Mouse (Mus musculus) forebrain, embryonic 12.5 days (tissue): Measurements from ENCODE around the gene Cfap299. TPM values are rescaled to one million over a fixed set of nuclear protein-coding genes. Genes with fewer than 3 reads are reported as not detected.
"Not testable (repeated sequence)": the region's sequence is repeated elsewhere in the genome, so short reads cannot be mapped to it uniquely, and the experiment has no call there.

Source experiments
- ATAC-seq: fragments of 200-750 bp; cut with Nextera tagmentation; 2 replicates; pipeline ENCODE4 v1.8.0; 2017; ENCODE audit warnings: moderate TSS enrichment; ENCODE audit not compliant: low FRiP score
- H3K27ac ChIP-seq: fragments of 300-500 bp; sonication (generic); 2 replicates; pipeline ENCODE4 v1.5.1; 2016; ENCODE audit warnings: mild to moderate bottlenecking
- H3K27me3 ChIP-seq: fragments of 300-500 bp; sonication (generic); 2 replicates; pipeline ENCODE4 v1.6.1; 2016; ENCODE audit warnings: mild to moderate bottlenecking
- H3K36me3 ChIP-seq: fragments of 300-500 bp; sonication (generic); replicated peaks from 2 replicates; pipeline ENCODE4 v1.6.1; 2016; ENCODE audit warnings: mild to moderate bottlenecking
- H3K4me1 ChIP-seq: fragments of 300-500 bp; sonication (generic); 2 replicates; pipeline ENCODE4 v1.6.1; 2016
- H3K4me2 ChIP-seq: fragments of 300-500 bp; sonication (generic); 2 replicates; pipeline ENCODE4 v1.6.1; 2016; ENCODE audit warnings: mild to moderate bottlenecking, moderate library complexity
- H3K4me3 ChIP-seq: fragments of 300-500 bp; sonication (generic); replicated peaks from 2 replicates; pipeline ENCODE4 v1.5.1; 2016; ENCODE audit warnings: mild to moderate bottlenecking
- H3K9ac ChIP-seq: fragments of 300-500 bp; sonication (generic); 2 replicates; pipeline ENCODE4 v1.6.1; 2016; ENCODE audit warnings: mild to moderate bottlenecking
- H3K9me3 ChIP-seq: fragments of 300-500 bp; sonication (generic); 2 replicates; pipeline ENCODE4 v1.6.1; 2016
- WGBS: fragments of 180-500 bp; shearing (Covaris S2); methylation state at CpG from one replicate; pipeline ENCODE4 v1.1.7; 2016; 5-methylcytosine and 5-hydroxymethylcytosine counted together
- polyA plus RNA-seq: library from polyadenylated mRNA; unstranded; fragments of >200 nt; fragmentation: Nextera tagmentation; extraction: Ambion mirVana; gene quantifications from 2 replicates; pipeline ENCODE4 v1.2.1, GENCODE M21; 2016

Cfap299 gene
- polyA plus RNA-seq = 0.46 TPM in 1 of 2 replicates, not detected in the other

DNA sequence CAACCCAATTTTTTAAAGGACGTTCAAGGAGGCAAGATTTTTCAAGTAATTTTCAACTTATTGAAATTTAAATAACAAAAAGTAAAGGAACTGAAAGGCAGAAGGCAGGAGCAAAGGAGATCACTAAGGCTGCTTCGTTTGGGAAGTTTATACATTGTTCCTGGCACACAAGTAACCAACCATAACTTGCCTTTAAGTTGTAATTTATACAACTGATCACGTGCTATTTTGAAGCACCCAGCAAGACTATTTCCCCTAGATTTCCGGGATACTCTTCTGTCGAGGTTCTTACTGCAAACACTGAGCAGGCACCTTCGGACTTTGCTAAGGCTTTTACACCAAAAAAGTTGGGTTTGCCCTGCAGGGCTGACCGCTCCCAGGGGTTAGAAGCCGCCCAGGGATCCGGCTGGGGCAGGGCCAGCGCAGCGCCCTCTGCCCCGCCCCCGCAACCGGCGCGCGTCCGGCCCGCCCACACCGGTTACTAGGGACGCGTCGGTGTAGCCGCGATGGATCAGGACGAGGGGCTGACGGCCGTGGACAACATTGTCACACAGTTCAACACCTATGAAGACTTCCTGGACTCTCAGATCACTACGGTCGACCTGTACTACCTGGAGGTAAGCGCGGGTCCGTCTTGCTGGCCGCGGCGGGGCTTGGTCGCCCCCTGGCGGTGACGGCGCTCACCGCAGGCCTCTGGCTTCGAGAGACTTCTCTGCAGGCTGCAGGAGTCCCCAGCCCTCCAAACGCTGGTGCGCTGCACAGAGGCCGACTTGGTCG lies at the start of gene Cfap299:
TSS of gene Cfap299 (plus strand) at position 457 of the 777 bp plus-strand sequence.
- no peaks in the 10 kb centered on the region for H3K9me3 ChIP-seq
- peaks cover 4% of the 10 kb centered on the region for H3K27me3 ChIP-seq
- 1% methylated on average over 46 of the region's 46 CpGs for WGBS
- no peak within 1 kb of the TSS for H3K27ac ChIP-seq
- peak within 1 kb of the TSS; percentile 59 for H3K4me3 ChIP-seq
- peak within 1 kb of the TSS; percentile 42; the same call in 1 of the 2 replicates for H3K9ac ChIP-seq
- H3K4me2 ChIP-seq = peak within 1 kb of the TSS; percentile 78
- ATAC-seq = peak; percentile 96
- H3K4me1 ChIP-seq = peaks cover 8% of the 10 kb centered on the region; the same call in 1 of the 2 replicates
- no peaks in the 10 kb centered on the region for H3K36me3 ChIP-seq

- H3K9ac ChIP-seq = no peak overlapping the region
- H3K4me2 ChIP-seq = no peak overlapping the region
- no peaks in the 10 kb centered on the region for H3K9me3 ChIP-seq
- H3K4me1 ChIP-seq = peaks cover 15% of the 10 kb centered on the region
- no peak for ATAC-seq
- no peak overlapping the region for H3K4me3 ChIP-seq
- H3K27me3 ChIP-seq = peaks cover 11% of the 10 kb centered on the region; the same call in 1 of the 2 replicates
- no peak overlapping the region for H3K27ac ChIP-seq
- no peaks in the 10 kb centered on the region for H3K36me3 ChIP-seq
- WGBS = 37% methylated on average over 9 of the region's 9 CpGs
These were observed 47.1 kb upstream of the Cfap299 start for GRCm38 (mm10) chr5:98281993-98282392.

GRCm38 (mm10) chr5:98283696-98284478 lies 45.2 kb upstream of the Cfap299 start:
- no peak for ATAC-seq
- Histone ChIP-seq H3K9me3 (no peaks in the 10 kb centered on the region), H3K4me2 (peak overlapping the region; percentile 2; the same call in 1 of the 2 replicates), H3K36me3 (no peaks in the 10 kb centered on the region), H3K27me3 (peaks cover 11% of the 10 kb centered on the region; the same call in 1 of the 2 replicates), H3K4me1 (peaks cover 15% of the 10 kb centered on the region), H3K27ac (no peak overlapping the region), H3K9ac (no peak overlapping the region), H3K4me3 (no peak overlapping the region)
- 35% methylated on average over 17 of the region's 17 CpGs for WGBS

DNA sequence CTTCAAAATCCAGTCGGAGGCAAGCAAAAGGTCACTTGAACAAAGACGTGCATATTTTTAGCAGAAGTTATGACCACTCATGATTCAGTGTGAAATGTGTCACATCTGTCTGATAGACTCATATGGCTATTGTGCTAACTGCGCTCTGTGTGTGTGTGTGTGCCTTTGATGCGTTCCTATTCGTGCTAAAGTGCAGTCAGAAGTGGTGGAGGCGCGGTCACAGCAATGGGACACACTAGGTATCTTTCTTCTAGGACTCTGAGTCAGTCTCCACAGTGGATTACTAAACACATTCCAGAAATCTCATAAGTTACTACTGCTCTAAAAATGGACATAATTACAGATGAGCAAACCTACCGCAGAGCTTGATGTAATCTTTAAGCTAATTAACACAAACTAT lies 38.5 kb upstream of the Cfap299 start:
- peaks cover 12% of the 10 kb centered on the region for H3K4me1 ChIP-seq
- no peak overlapping the region for H3K27ac ChIP-seq
- no peak overlapping the region for H3K4me3 ChIP-seq
- H3K36me3 ChIP-seq = no peaks in the 10 kb centered on the region
- H3K9ac ChIP-seq = no peak overlapping the region
- no peak overlapping the region for H3K4me2 ChIP-seq
- H3K27me3 ChIP-seq = peaks cover 34% of the 10 kb centered on the region
- WGBS = 84% methylated on average over 8 of the region's 8 CpGs
- H3K9me3 ChIP-seq = no peaks in the 10 kb centered on the region
- no peak for ATAC-seq

- WGBS = 2% methylated on average over 19 of the region's 19 CpGs
- Histone ChIP-seq H3K9ac (no peak overlapping the region), H3K4me3 (peak overlapping the region; percentile 31), H3K4me1 (peaks cover 12% of the 10 kb centered on the region), H3K4me2 (peak overlapping the region; percentile 52), H3K27me3 (peaks cover 31% of the 10 kb centered on the region), H3K36me3 (no peaks in the 10 kb centered on the region), H3K9me3 (no peaks in the 10 kb centered on the region), H3K27ac (no peak overlapping the region)
- ATAC-seq = no peak
These were observed 36.6 kb upstream of the Cfap299 start for GRCm38 (mm10) chr5:98292388-98293048.

DNA sequence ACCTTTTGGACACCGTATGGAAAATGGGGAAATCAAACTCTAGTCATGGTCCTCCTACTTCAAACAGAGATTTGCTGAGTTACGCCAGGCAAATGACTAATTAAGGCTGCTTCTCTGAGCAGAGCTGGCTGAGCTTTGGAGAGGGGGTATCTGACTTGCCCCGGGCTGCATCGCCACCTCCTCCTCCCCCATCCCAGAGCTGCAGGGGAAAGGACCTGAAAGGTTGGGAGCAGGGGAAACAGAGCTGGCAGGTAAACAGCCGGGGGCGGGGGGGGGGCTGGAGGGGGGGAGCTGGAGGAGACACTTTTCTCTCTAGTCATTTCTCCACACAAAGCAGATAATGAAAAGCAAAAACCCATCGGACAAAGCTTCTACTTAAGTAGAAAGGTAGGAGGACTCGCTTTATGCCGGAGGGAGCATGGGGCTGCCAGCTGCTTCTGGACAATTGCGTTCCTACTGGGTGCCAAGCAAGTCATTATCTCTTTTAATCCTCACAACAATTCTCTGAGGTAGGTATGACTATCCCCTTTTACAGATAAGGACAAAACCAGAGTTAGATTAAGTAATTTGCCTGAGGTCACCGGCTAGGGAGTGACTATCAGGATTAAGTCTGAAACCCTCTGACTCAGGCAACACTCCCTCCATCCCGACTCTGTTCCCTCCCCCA lies 35.9 kb upstream of the Cfap299 start:
- no peak overlapping the region for H3K27ac ChIP-seq
- H3K9me3 ChIP-seq = no peaks in the 10 kb centered on the region
- H3K27me3 ChIP-seq = peaks cover 31% of the 10 kb centered on the region
- peak overlapping the region; percentile 31 for H3K4me3 ChIP-seq
- 0 out of 2 replicates have a peak, but pooled peaks have one; percentile 41 for ATAC-seq
- H3K9ac ChIP-seq = no peak overlapping the region
- H3K36me3 ChIP-seq = no peaks in the 10 kb centered on the region
- H3K4me2 ChIP-seq = peak overlapping the region; percentile 52
- under 1% methylated on average over 12 of the region's 12 CpGs for WGBS
- peaks cover 12% of the 10 kb centered on the region for H3K4me1 ChIP-seq

GRCm38 (mm10) chr5:98300079-98300478 lies 29.0 kb upstream of the Cfap299 start:
- H3K27me3 ChIP-seq = 0 out of 2 replicates have a peak, but pooled peaks cover 2% of the 10 kb centered on the region
- WGBS = 88% methylated on average over 4 of the region's 4 CpGs
- H3K4me3 ChIP-seq = no peak overlapping the region
- no peak overlapping the region for H3K4me2 ChIP-seq
- H3K4me1 ChIP-seq = no peaks in the 10 kb centered on the region
- ATAC-seq = no peak
- H3K36me3 ChIP-seq = no peaks in the 10 kb centered on the region
- no peak overlapping the region for H3K27ac ChIP-seq
- no peaks in the 10 kb centered on the region for H3K9me3 ChIP-seq
- H3K9ac ChIP-seq = no peak overlapping the region

GRCm38 (mm10) chr5:98305673-98306072 lies 23.4 kb upstream of the Cfap299 start:
- H3K27me3 ChIP-seq = no peaks in the 10 kb centered on the region
- H3K4me1 ChIP-seq = no peaks in the 10 kb centered on the region
- H3K9ac ChIP-seq = no peak overlapping the region
- H3K9me3 ChIP-seq = no peaks in the 10 kb centered on the region
- H3K36me3 ChIP-seq = no peaks in the 10 kb centered on the region
- H3K27ac ChIP-seq = no peak overlapping the region
- H3K4me2 ChIP-seq = no peak overlapping the region
- no peak for ATAC-seq
- 94% methylated on average over 4 of the region's 4 CpGs for WGBS
- no peak overlapping the region for H3K4me3 ChIP-seq

GRCm38 (mm10) chr5:98306528-98306927 lies 22.6 kb upstream of the Cfap299 start:
- Histone ChIP-seq H3K9ac (no peak overlapping the region), H3K4me1 (no peaks in the 10 kb centered on the region), H3K36me3 (no peaks in the 10 kb centered on the region), H3K4me2 (no peak overlapping the region), H3K4me3 (no peak overlapping the region), H3K27me3 (no peaks in the 10 kb centered on the region), H3K9me3 (no peaks in the 10 kb centered on the region), H3K27ac (no peak overlapping the region)
- no peak for ATAC-seq
- WGBS = 66% methylated on average over 9 of the region's 9 CpGs

DNA sequence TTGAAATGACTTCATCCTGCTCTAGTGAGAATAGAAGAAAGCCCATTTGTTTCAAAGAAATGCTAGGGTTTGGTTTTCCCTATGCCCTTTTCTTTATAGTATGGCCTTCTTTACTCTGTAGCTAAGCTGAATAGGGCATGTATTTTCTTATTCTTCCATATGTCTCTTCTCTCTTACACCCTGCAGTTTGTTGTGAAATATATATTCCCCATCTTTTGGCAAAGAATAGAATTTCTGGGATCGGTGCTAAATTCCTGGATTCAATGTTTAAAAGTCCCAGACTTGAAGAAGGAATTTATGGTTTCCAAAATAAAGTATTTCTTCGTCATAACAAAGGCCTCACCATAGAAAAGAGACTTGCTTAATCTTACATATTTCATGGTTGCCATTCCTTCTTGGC lies 2.5 kb upstream of the Cfap299 start:
- 90% methylated on average over 2 of the region's 2 CpGs for WGBS
- no peak for ATAC-seq
- H3K27ac ChIP-seq = no peak overlapping the region
- H3K4me1 ChIP-seq = peaks cover 8% of the 10 kb centered on the region; the same call in 1 of the 2 replicates
- no peak overlapping the region for H3K4me2 ChIP-seq
- H3K4me3 ChIP-seq = no peak overlapping the region
- no peaks in the 10 kb centered on the region for H3K9me3 ChIP-seq
- no peaks in the 10 kb centered on the region for H3K36me3 ChIP-seq
- no peak overlapping the region for H3K9ac ChIP-seq
- peaks cover 4% of the 10 kb centered on the region for H3K27me3 ChIP-seq

DNA sequence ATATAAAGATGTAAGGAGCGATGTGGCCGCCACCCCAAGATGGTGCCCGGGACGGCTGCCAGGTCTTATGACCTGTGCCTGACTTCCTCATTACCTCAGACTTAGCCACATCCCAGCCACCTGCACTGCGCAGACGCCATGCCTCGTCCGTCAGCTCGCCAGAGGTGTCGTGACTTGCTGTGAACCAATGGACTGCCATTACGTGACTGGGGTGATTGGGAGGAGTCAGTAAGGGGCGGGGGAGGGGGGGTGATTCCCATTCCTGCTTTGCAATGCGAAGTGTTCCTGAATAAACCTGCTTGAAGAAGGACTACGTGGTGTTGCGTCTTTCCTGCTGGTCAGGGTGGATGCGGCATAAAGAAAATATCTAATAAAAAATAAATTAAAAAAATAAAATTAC lies 14.6 kb downstream of the Cfap299 start:
- H3K9me3 ChIP-seq, H3K4me3 ChIP-seq, ATAC-seq, H3K36me3 ChIP-seq, H3K4me2 ChIP-seq, H3K9ac ChIP-seq, H3K4me1 ChIP-seq, H3K27ac ChIP-seq, H3K27me3 ChIP-seq: not testable (repeated sequence)
- WGBS = 93% methylated on average over 16 of the region's 16 CpGs
